ENCODE assay signal across 26 mouse cellular contexts in genomic region chr4:48163851-48164250, GRCm38 (mm10). TPM values are rescaled to one million over a fixed set of nuclear protein-coding genes. Genes with fewer than 3 reads are reported as not detected.
A peak's percentile ranks its signal among the peaks of the same experiment; 100 is the strongest.
DNase-seq lines count a peak whose midpoint lies in the region; ATAC-seq lines count a peak whose summit lies in the region.
"Had no signal": no experiment of that assay in that cellular context is flagged by ENCODE, and none has a peak within 500 bp of the region (broad histone marks: within the 10 kb centered on the region; RNA-seq: fewer than 3 reads in every experiment).

No protein-coding gene starts in this region.

- H3K27me3 ChIP-seq in liver, embryonic 12.5 days (replicated peaks), result no peaks in the 10 kb centered on the region
- H3K27me3 ChIP-seq in liver, embryonic 11.5 days (replicated peaks; ENCODE audit: control insufficient read depth, insufficient read depth, low read length), result no peaks in the 10 kb centered on the region
- H3K27me3 ChIP-seq: CH12.LX; embryonic facial prominence, embryonic 13.5 days; hindbrain, embryonic 15.5 days; midbrain, embryonic 13.5 days had no signal

- peak; percentile 63 to 77 for DNase-seq in adrenal gland, adult (ENCODE audit: inconsistent age in 2 of 2, low spot score in 1 of 2)
- no peak for DNase-seq in adrenal gland, postnatal 4 days (ENCODE audit: low spot score in 2 of 2)
- DNase-seq in heart, adult 18-20 months, result peak; percentile 18 to 22
- no peak for DNase-seq in heart, adult 8-10 months (ENCODE audit: low spot score)
- peak; percentile 12 for DNase-seq in thymus, postnatal 4 days
- DNase-seq in thymus, postnatal 14 days, result no peak
- no peak for DNase-seq in liver, embryonic 11.5 days (ENCODE audit: low spot score)
- DNase-seq: cerebellum, adult 18-20 months; gastrocnemius, adult 2 months; gastrocnemius, postnatal 36 days; kidney, adult 11 months; kidney, postnatal 14 days; lung, adult 2 months; lung, postnatal 10 days had no signal

- H3K27ac ChIP-seq in liver, embryonic 12.5 days, result no peak overlapping the region
- no peak overlapping the region for H3K27ac ChIP-seq in liver, embryonic 11.5 days (ENCODE audit: low read depth, low read length)
- H3K27ac ChIP-seq: embryonic facial prominence, embryonic 13.5 days; forebrain, embryonic 10.5 days; gastrocnemius, adult 2 months; hindbrain, embryonic 10.5 days; hindbrain, embryonic 15.5 days; liver, embryonic 14.5 days; macrophage; midbrain, embryonic 13.5 days had no signal

- H3K9ac ChIP-seq in liver, embryonic 12.5 days, result no peak overlapping the region
- H3K9ac ChIP-seq in liver, embryonic 11.5 days (ENCODE audit: low read depth, low read length), result no peak overlapping the region
- H3K9ac ChIP-seq: embryonic facial prominence, embryonic 13.5 days; hindbrain, embryonic 15.5 days; liver, embryonic 14.5 days; midbrain, embryonic 13.5 days had no signal

- no peak overlapping the region for H3K4me2 ChIP-seq in liver, embryonic 12.5 days
- no peak overlapping the region for H3K4me2 ChIP-seq in liver, embryonic 11.5 days
- H3K4me2 ChIP-seq: embryonic facial prominence, embryonic 13.5 days; heart, embryonic 11.5 days; hindbrain, embryonic 15.5 days; midbrain, embryonic 13.5 days had no signal

- H3K4me1 ChIP-seq in liver, embryonic 12.5 days, result peaks cover 18% of the 10 kb centered on the region
- peaks cover 6% of the 10 kb centered on the region; the same call in 1 of the 2 replicates for H3K4me1 ChIP-seq in liver, embryonic 11.5 days (replicated peaks; ENCODE audit: control insufficient read depth, insufficient read depth, low read length)
- H3K4me1 ChIP-seq: embryonic facial prominence, embryonic 13.5 days; forebrain, embryonic 10.5 days; hindbrain, embryonic 10.5 days; hindbrain, embryonic 15.5 days; midbrain, embryonic 13.5 days had no signal

- WGBS in liver, embryonic 12.5 days (ENCODE audit: insufficient replicate concordance), result 78% methylated on average over 5 of the region's 5 CpGs
- WGBS in liver, embryonic 11.5 days, result 83% methylated on average over 5 of the region's 5 CpGs

- no peak overlapping the region for H3K4me3 ChIP-seq in liver, embryonic 12.5 days
- no peak overlapping the region for H3K4me3 ChIP-seq in liver, embryonic 11.5 days (ENCODE audit: low read depth, low read length)
- H3K4me3 ChIP-seq: embryonic facial prominence, embryonic 13.5 days; forebrain, embryonic 10.5 days; gastrocnemius, adult 2 months; hindbrain, embryonic 10.5 days; hindbrain, embryonic 15.5 days; midbrain, embryonic 13.5 days had no signal

- H3K36me3 ChIP-seq in liver, embryonic 12.5 days, result peaks cover 49% of the 10 kb centered on the region
- peaks cover 7% of the 10 kb centered on the region; the same call in 1 of the 2 replicates for H3K36me3 ChIP-seq in liver, embryonic 11.5 days (ENCODE audit: control insufficient read depth, insufficient read depth, low read length)

- ATAC-seq in liver, embryonic 12.5 days, result no peak
- ATAC-seq in liver, embryonic 11.5 days (replicated peaks; ENCODE audit: low FRiP score), result no peak
- ATAC-seq: forebrain, embryonic 16.5 days; inflammation-experienced regulatory T-cells, adult 6 months; midbrain, embryonic 13.5 days had no signal

- H3K9me3 ChIP-seq in liver, embryonic 12.5 days (replicated peaks), result no peaks in the 10 kb centered on the region
- H3K9me3 ChIP-seq in liver, embryonic 11.5 days (ENCODE audit: control insufficient read depth, low read length), result no peaks in the 10 kb centered on the region
- H3K9me3 ChIP-seq: embryonic facial prominence, embryonic 13.5 days; forebrain, embryonic 10.5 days; hindbrain, embryonic 10.5 days; hindbrain, embryonic 15.5 days; midbrain, embryonic 13.5 days had no signal

RNA-seq across cellular contexts. Expression of gene Stx17, which starts 39.1 kb away (rescaled TPM):
- total RNA-seq in adrenal gland, postnatal 4 days (2021), result 10 to 100 TPM; 75.0 to 89.9 TPM
- 10 to 100 TPM; 30.3 to 31.1 TPM for total RNA-seq in heart, adult 18-20 months (2021)
- total RNA-seq in heart, adult 8-10 months (2022), result 10 to 100 TPM; 21.9 to 32.9 (median 29.3) TPM
- polyA plus RNA-seq in liver, embryonic 12.5 days (2016; fragmentation: Nextera tagmentation; extraction: Ambion mirVana), result 24.1 TPM in 2 replicates
- 28.2 and 29.5 TPM in 2 replicates for polyA plus RNA-seq in liver, embryonic 11.5 days (2014; fragmentation: Nextera tagmentation; extraction: Ambion mirVana)

Comparison
In these comparisons a context has a peak if more than half of its experiments do, and no peak if none do; other contexts are left out.
1. DNase-seq: peak in adrenal gland, adult (2 of 2), heart, adult 18-20 months (2 of 2) and thymus, postnatal 4 days (single experiment); none in adrenal gland, postnatal 4 days (0 of 2), heart, adult 8-10 months (single experiment), thymus, postnatal 14 days (single experiment) and liver, embryonic 11.5 days (single experiment).